ENCODE assay signal across 17 mouse cellular contexts in the genomic region with DNA sequence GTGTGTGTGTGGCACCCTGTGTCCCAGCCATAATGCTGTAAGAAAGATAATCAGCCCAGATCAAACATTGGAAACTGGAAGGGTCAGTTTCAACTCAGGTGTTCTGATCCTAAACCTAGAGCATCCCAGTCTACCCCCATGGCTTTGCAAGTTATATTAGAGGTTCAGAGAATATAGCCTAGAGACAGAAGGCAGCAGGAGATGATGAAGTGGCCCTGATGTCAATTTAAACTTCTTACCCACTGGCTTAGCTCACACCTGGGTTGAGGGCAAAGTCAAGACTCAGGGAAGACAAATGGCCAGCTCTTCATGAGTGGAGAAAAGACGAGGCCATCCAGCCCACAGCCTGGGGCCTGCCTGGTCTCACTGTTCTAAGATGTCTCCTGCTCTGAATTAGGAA. TPM values are rescaled to one million over a fixed set of nuclear protein-coding genes. Genes with fewer than 3 reads are reported as not detected.
DNase-seq lines count a peak whose midpoint lies in the region; ATAC-seq and TF ChIP-seq lines count a peak whose summit lies in the region.
"Had no signal": no experiment of that assay in that cellular context is flagged by ENCODE, and none has a peak within 500 bp of the region (broad histone marks: within the 10 kb centered on the region; RNA-seq: fewer than 3 reads in every experiment).

Gene Pdzk1, plus strand, starts transcription at position 301 of the 400 bp plus-strand sequence.
Gene Cd160, minus strand, starts transcription at position 368 of the 400 bp plus-strand sequence.

- no peaks in the 10 kb centered on the region for H3K9me3 ChIP-seq in forebrain, embryonic 12.5 days
- H3K9me3 ChIP-seq in forebrain, embryonic 15.5 days = no peaks in the 10 kb centered on the region
- H3K9me3 ChIP-seq in kidney, embryonic 15.5 days (replicated peaks) = no peaks in the 10 kb centered on the region
- no peaks in the 10 kb centered on the region for H3K9me3 ChIP-seq in ES-E14 (ENCODE audit: control insufficient read depth, insufficient read depth, low read depth, low read length)
- H3K9me3 ChIP-seq in liver, embryonic 15.5 days (replicated peaks) = no peaks in the 10 kb centered on the region
- H3K9me3 ChIP-seq: heart, embryonic 15.5 days; hindbrain, embryonic 15.5 days; limb, embryonic 12.5 days had no signal

- no peak within 1 kb of the TSS for H3K9ac ChIP-seq in forebrain, embryonic 12.5 days
- no peak within 1 kb of the TSS for H3K9ac ChIP-seq in forebrain, embryonic 15.5 days (replicated peaks)
- H3K9ac ChIP-seq in kidney, embryonic 15.5 days = no peak within 1 kb of the TSS
- H3K9ac ChIP-seq in ES-E14 (ENCODE audit: insufficient read depth, low read depth, low read length, poor library complexity, severe bottlenecking) = no peak within 1 kb of the TSS
- no peak within 1 kb of the TSS for H3K9ac ChIP-seq in liver, embryonic 15.5 days
- H3K9ac ChIP-seq: heart, embryonic 15.5 days; hindbrain, embryonic 15.5 days; limb, embryonic 12.5 days had no signal

- H3K4me2 ChIP-seq in forebrain, embryonic 12.5 days = peak within 1 kb of the TSS; percentile 19
- H3K4me2 ChIP-seq in forebrain, embryonic 15.5 days (replicated peaks) = no peak within 1 kb of the TSS; the same call in 1 of the 2 replicates
- H3K4me2 ChIP-seq in kidney, embryonic 15.5 days = 0 out of 2 replicates have a peak within 1 kb of the TSS, but pooled peaks have one; percentile 5
- peak within 1 kb of the TSS; percentile 38 for H3K4me2 ChIP-seq in liver, embryonic 15.5 days
- H3K4me2 ChIP-seq: heart, embryonic 15.5 days; hindbrain, embryonic 15.5 days; limb, embryonic 12.5 days had no signal

- no peak for DNase-seq in kidney, adult 11 months
- no peak for DNase-seq in ES-E14 (ENCODE audit: low read depth, low spot score)
- DNase-seq in gastrocnemius, postnatal 14 days = no peak
- no peak for DNase-seq in adrenal gland, postnatal 4 days (ENCODE audit: low spot score in 2 of 2)
- DNase-seq: adrenal gland, postnatal 10 days; cerebellum, postnatal 10 days; gastrocnemius, adult 2 months; kidney, postnatal 4 days; lung, postnatal 10 days; right cerebral cortex, adult 18-20 months had no signal

- 70% methylated on average over 1 of the region's 1 CpGs for WGBS in forebrain, embryonic 12.5 days
- 85% methylated on average over 1 of the region's 1 CpGs for WGBS in forebrain, embryonic 15.5 days
- 76% methylated on average over 1 of the region's 1 CpGs for WGBS in kidney, embryonic 15.5 days
- WGBS in liver, embryonic 15.5 days (ENCODE audit: insufficient replicate concordance) = 60% methylated on average over 1 of the region's 1 CpGs

- no peaks in the 10 kb centered on the region for H3K27me3 ChIP-seq in forebrain, embryonic 12.5 days
- H3K27me3 ChIP-seq in forebrain, embryonic 15.5 days = no peaks in the 10 kb centered on the region
- no peaks in the 10 kb centered on the region for H3K27me3 ChIP-seq in kidney, embryonic 15.5 days
- no peaks in the 10 kb centered on the region for H3K27me3 ChIP-seq in liver, embryonic 15.5 days
- H3K27me3 ChIP-seq: hindbrain, embryonic 15.5 days; limb, embryonic 12.5 days had no signal

- no peak for ATAC-seq in forebrain, embryonic 12.5 days (ENCODE audit: low FRiP score)
- ATAC-seq in forebrain, embryonic 15.5 days (replicated peaks) = no peak
- no peak for ATAC-seq in kidney, embryonic 15.5 days (replicated peaks; ENCODE audit: low FRiP score)
- ATAC-seq in liver, embryonic 15.5 days (ENCODE audit: insufficient read depth) = no peak

- H3K27ac ChIP-seq in forebrain, embryonic 12.5 days = peak within 1 kb of the TSS; percentile 33; the same call in 1 of the 2 replicates
- H3K27ac ChIP-seq in forebrain, embryonic 15.5 days (replicated peaks) = no peak within 1 kb of the TSS
- H3K27ac ChIP-seq in kidney, embryonic 15.5 days = peak within 1 kb of the TSS; percentile 61
- H3K27ac ChIP-seq in ES-E14 (ENCODE audit: insufficient read depth, low read depth, low read length, poor library complexity, severe bottlenecking) = peak within 1 kb of the TSS; percentile 15; the same call in 1 of the 2 replicates
- H3K27ac ChIP-seq in liver, embryonic 15.5 days (replicated peaks) = no peak within 1 kb of the TSS
- H3K27ac ChIP-seq: gastrocnemius, adult 2 months; heart, embryonic 15.5 days; hindbrain, embryonic 15.5 days; limb, embryonic 12.5 days had no signal

- in situ Hi-C loops in ES-E14 (cut with MboI; ENCODE audit: low sequenced_read_pairs in 2 of 2, unreplicated experiment in 2 of 2) = no loop called here

- no peak within 1 kb of the TSS for H3K4me3 ChIP-seq in forebrain, embryonic 12.5 days (replicated peaks)
- no peak within 1 kb of the TSS for H3K4me3 ChIP-seq in forebrain, embryonic 15.5 days
- peak within 1 kb of the TSS; percentile 18 for H3K4me3 ChIP-seq in kidney, embryonic 15.5 days (replicated peaks)
- no peak within 1 kb of the TSS for H3K4me3 ChIP-seq in ES-E14 (ENCODE audit: insufficient read depth in 1 of 2, low read depth in 1 of 2, low read length in 2 of 2, poor library complexity in 1 of 2, severe bottlenecking in 1 of 2)
- peak within 1 kb of the TSS; percentile 39 for H3K4me3 ChIP-seq in liver, embryonic 15.5 days (replicated peaks)
- H3K4me3 ChIP-seq: gastrocnemius, adult 2 months; heart, embryonic 15.5 days; hindbrain, embryonic 15.5 days; limb, embryonic 12.5 days had no signal

- peaks cover 9% of the 10 kb centered on the region for H3K4me1 ChIP-seq in forebrain, embryonic 12.5 days
- no peaks in the 10 kb centered on the region for H3K4me1 ChIP-seq in forebrain, embryonic 15.5 days
- peaks cover 14% of the 10 kb centered on the region for H3K4me1 ChIP-seq in kidney, embryonic 15.5 days
- peaks cover 14 to 20% of the 10 kb centered on the region in 2 experiments; a peak in 3 of 4 replicates for H3K4me1 ChIP-seq in ES-E14 (ENCODE audit: control insufficient read depth in 2 of 2, insufficient read depth in 2 of 2, low read length in 2 of 2, poor library complexity in 1 of 2)
- no peaks in the 10 kb centered on the region for H3K4me1 ChIP-seq in liver, embryonic 15.5 days (replicated peaks)
- H3K4me1 ChIP-seq: heart, embryonic 15.5 days had no signal

- no peaks in the 10 kb centered on the region for H3K36me3 ChIP-seq in forebrain, embryonic 12.5 days (replicated peaks)
- H3K36me3 ChIP-seq in forebrain, embryonic 15.5 days = no peaks in the 10 kb centered on the region
- no peaks in the 10 kb centered on the region for H3K36me3 ChIP-seq in kidney, embryonic 15.5 days
- no peaks in the 10 kb centered on the region for H3K36me3 ChIP-seq in ES-E14 (ENCODE audit: control insufficient read depth, insufficient read depth, low read length, poor library complexity, severe bottlenecking)
- no peaks in the 10 kb centered on the region for H3K36me3 ChIP-seq in liver, embryonic 15.5 days (replicated peaks)
- H3K36me3 ChIP-seq: heart, embryonic 15.5 days; hindbrain, embryonic 15.5 days; limb, embryonic 12.5 days had no signal

- intact Hi-C loops in gastrocnemius, postnatal 14 days (cut with DNase I; ENCODE audit: low total_unique reads) = no loop called here

TF ChIP-seq in ES-E14, 5 proteins besides CTCF, POLR2A, EP300 and RAD21:
- no peak for TF ChIP-seq CHD2 (IDR thresholded peaks at IDR 0.05; ENCODE audit: low read depth, low read length)
- no peak for TF ChIP-seq ZNF384 (IDR thresholded peaks at IDR 0.05; ENCODE audit: low read depth, low read length)
- TF ChIP-seq MAFK (IDR thresholded peaks at IDR 0.05; ENCODE audit: insufficient read depth, low read depth, low read length) = no peak
- no peak for TF ChIP-seq HCFC1 (IDR thresholded peaks at IDR 0.05; ENCODE audit: borderline replicate concordance, insufficient read depth, low read length)
- no peak for TF ChIP-seq ZC3H11A (IDR thresholded peaks at IDR 0.05; ENCODE audit: borderline replicate concordance, low read depth, low read length)

RNA-seq across cellular contexts. Expression of gene Pdzk1, which starts in this region (rescaled TPM):
- not detected in 2 replicates for polyA plus RNA-seq in forebrain, embryonic 12.5 days (2016; fragmentation: Nextera tagmentation; extraction: Ambion mirVana)
- 0.11 and 0.15 TPM in 2 replicates for polyA plus RNA-seq in forebrain, embryonic 15.5 days (2015; fragmentation: Nextera tagmentation; extraction: Ambion mirVana)
- 125 and 138 TPM in 2 replicates for polyA plus RNA-seq in kidney, embryonic 15.5 days (2015; fragmentation: Nextera tagmentation; extraction: Ambion mirVana)
- total RNA-seq in ES-E14 (2012; rRNA removed) = 1.6 and 3.0 TPM in 2 replicates
- polyA plus RNA-seq in liver, embryonic 15.5 days (2015; fragmentation: Nextera tagmentation; extraction: Ambion mirVana) = 21.6 and 27.2 TPM in 2 replicates
- total RNA-seq in gastrocnemius, postnatal 14 days (2021) = not detected
- 10 to 100 TPM in 1 of 2 experiments, 1 to 10 TPM in 1; 7.2 to 40.4 TPM for total RNA-seq in adrenal gland, postnatal 4 days (2021)
- total RNA-seq: gastrocnemius, adult 2 months had no signal
- polyA plus RNA-seq: heart, embryonic 15.5 days; limb, embryonic 12.5 days had no signal

RNA-seq across cellular contexts. Expression of gene Cd160, which starts in this region (rescaled TPM):
- polyA plus RNA-seq in forebrain, embryonic 12.5 days (2016; fragmentation: Nextera tagmentation; extraction: Ambion mirVana) = 0.19 and 0.21 TPM in 2 replicates
- polyA plus RNA-seq in forebrain, embryonic 15.5 days (2015; fragmentation: Nextera tagmentation; extraction: Ambion mirVana) = 0.11 and 0.19 TPM in 2 replicates
- polyA plus RNA-seq in kidney, embryonic 15.5 days (2015; fragmentation: Nextera tagmentation; extraction: Ambion mirVana) = 0.09 and 0.16 TPM in 2 replicates
- 0.21 and 0.36 TPM in 2 replicates for total RNA-seq in ES-E14 (2012; rRNA removed)
- polyA plus RNA-seq in liver, embryonic 15.5 days (2015; fragmentation: Nextera tagmentation; extraction: Ambion mirVana) = 0.30 and 0.31 TPM in 2 replicates
- total RNA-seq in gastrocnemius, postnatal 14 days (2021) = not detected
- total RNA-seq in adrenal gland, postnatal 4 days (2021) = under 1 TPM in 1 of 2 experiments, not detected in 1; 0.48 TPM
- total RNA-seq: gastrocnemius, adult 2 months had no signal

Comparison
In these comparisons a context has a peak if more than half of its experiments do, and no peak if none do; other contexts are left out.
1. RNA of gene Pdzk1 (polyA plus RNA-seq): 125 to 138 TPM in kidney, embryonic 15.5 days and 21.6 to 27.2 TPM in liver, embryonic 15.5 days; 0.11 to 0.15 TPM in forebrain, embryonic 15.5 days and not detected in forebrain, embryonic 12.5 days; every median in the first group is over 10 times any median in the second.
2. H3K27ac ChIP-seq: peak in forebrain, embryonic 12.5 days (single experiment), kidney, embryonic 15.5 days (single experiment) and ES-E14 (single experiment); none in forebrain, embryonic 15.5 days (single experiment) and liver, embryonic 15.5 days (single experiment).
3. H3K4me3 ChIP-seq: peak in kidney, embryonic 15.5 days (single experiment) and liver, embryonic 15.5 days (single experiment); none in forebrain, embryonic 12.5 days (single experiment), forebrain, embryonic 15.5 days (single experiment) and ES-E14 (0 of 2).